Mouse (Mus musculus): Measurements from ENCODE around the gene Haghl.
A peak's percentile ranks its signal among the peaks of the same experiment; 100 is the strongest.

The Haghl gene

DNA sequence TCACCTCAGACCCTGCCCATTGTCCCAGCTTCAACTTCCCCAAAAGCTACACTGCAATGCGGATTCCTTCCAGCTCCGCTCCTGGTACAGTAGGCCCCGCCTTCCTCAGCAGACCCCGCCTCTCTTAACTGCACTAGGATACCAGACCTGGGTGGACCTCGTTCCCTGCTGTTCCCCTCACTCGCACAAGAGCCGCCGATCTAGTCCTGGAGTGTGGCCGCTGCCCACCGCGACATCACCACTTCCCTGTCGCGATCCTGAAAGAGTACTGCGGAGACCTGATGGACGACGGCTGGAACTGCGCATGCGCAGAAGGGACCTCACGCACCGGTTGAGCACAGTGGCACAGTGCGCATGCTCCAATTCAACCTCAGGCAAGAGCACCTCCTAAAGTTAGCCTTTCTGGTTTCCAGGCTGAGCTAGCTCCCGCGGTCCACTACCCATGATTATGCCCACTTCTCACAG lies at the start of gene Haghl:
TSS of gene Haghl (minus strand) at position 393 of the 465 bp plus-strand sequence.
- no peak for TF ChIP-seq GATA4 (IDR thresholded peaks at IDR 0.05; ENCODE audit: insufficient replicate concordance, low read length)

DNA sequence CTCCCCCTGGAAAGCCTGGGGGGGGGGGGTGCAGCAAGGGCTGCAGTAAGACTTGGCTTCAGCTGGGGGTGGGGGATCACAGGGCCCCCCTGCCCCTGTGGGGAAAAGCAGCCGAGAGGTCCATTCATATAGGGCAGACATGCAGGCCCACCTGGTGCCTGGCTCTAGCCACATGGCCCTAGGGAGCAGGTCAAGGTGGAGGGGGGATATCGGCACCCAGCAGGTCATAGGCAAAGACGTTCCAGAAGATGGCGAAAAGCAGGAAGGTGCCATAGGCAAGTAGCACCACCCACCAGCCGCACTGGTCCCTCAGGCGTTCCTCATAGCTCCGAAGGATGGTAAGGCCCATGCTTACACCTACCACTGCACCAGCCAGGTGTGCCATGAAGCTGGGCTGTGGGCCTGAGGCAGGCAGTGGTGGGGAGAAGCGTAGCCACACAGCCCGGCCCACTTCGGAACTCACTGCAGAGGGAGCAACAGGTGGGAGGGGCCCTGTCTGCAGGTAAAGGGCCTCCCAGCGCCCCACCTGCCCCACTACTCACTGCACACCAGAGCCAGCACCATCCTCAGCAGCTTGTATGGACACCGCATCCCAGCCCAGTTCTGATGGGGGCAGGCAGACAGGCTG lies 49.2 kb upstream of the Haghl start:
- TF ChIP-seq GATA4 (IDR thresholded peaks at IDR 0.05; ENCODE audit: insufficient replicate concordance, low read length) = no peak

DNA sequence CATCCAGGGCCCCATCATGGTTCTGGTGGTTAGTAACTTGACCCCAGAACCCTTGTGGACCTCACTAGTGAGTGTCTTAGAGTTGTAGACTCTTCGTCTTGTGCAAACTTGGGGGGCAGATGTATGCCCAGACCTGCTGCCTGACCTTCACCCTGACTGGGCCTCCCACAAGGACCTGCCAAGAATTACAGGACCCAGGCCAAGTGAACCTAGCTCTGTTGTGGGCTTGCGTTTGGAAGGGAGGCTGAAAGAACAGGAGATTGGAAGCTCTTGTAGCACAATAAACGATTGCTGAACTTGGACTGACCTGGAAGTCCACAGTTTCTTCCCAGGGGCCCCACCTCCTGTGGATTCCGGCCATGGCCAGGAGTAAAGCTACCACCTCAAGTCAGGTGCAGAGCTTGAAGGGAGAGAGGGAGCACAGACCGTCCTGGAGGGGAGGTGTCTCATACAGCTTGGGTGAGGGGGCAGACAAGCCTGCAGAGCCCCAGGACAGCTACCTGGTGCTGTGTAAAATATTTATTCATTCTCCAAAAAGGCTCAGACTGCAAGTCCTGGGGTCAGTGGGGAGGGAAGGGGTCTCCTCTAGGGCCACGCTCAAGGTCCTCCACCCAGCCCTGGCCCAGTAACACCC lies 48.6 kb upstream of the Haghl start:
- TF ChIP-seq GATA4 (IDR thresholded peaks at IDR 0.05; ENCODE audit: insufficient replicate concordance, low read length) = no peak

DNA sequence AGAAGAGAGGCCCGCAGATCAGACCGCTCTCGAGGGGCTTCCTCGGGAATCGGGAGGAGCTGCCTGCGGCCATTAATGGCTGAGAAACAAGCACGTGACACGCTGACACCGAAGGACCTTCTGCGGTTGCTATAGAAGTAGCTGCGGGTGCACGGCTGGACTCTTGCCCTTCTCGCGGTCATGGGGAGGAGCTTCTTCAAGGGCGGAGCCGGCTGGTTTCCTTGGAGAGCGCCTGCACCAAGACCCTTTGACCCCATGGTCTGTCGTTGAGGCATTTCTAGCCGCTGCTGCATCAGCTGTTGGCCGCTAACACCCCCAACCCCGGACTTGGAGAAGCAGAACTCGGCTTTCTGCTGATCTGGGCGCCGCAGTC lies 47.8 kb upstream of the Haghl start, which contains the start of gene Stub1:
TSS of gene Stub1 (minus strand) at position 114 of the 373 bp plus-strand sequence.
- no peak for TF ChIP-seq GATA4 (IDR thresholded peaks at IDR 0.05; ENCODE audit: insufficient replicate concordance, low read length)

DNA sequence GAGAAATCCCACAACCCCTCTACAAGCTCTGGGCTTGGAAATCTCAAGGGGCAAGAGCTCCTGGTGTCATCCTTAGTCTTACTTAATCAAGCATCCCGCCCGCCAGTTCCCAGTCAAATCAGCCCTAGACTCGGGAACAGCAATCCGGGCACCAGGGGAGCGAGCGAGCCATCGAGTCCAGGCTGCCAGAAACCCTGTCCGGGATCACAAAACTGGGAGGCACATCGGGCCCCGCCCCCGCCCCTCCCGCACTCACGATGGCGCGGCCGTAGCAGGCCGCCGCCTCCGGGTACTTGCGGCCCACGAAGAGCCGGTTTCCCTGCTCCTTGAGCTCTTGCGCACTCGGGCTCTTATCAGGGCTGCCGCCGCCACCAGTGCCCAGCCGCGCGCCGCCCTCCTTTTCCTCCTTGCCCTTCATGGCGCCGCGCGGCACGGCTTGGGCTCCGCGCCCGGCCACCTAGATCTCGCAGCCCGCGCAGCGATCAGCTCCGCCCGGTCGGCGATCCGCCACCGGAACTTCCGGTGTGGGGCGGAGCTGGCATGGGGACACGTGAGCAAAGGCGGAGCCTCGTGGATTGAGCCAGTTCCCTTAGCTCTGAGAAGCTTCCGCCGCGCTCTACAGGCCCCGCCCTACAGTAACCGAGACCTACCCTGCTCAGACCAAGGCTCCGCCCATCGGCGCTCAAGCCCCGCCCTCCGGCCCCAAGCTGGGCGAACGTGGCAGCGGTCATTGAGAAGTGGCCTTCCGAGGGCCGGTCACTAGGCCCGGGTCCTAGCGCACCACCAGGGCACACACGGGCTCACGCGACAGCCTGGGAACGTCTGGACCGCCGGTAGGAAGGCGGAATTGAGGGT lies 47.2 kb upstream of the Haghl start:
- peak; percentile 28; the same call in 1 of the 2 replicates for TF ChIP-seq GATA4 (IDR thresholded peaks at IDR 0.05; ENCODE audit: insufficient replicate concordance, low read length)

DNA sequence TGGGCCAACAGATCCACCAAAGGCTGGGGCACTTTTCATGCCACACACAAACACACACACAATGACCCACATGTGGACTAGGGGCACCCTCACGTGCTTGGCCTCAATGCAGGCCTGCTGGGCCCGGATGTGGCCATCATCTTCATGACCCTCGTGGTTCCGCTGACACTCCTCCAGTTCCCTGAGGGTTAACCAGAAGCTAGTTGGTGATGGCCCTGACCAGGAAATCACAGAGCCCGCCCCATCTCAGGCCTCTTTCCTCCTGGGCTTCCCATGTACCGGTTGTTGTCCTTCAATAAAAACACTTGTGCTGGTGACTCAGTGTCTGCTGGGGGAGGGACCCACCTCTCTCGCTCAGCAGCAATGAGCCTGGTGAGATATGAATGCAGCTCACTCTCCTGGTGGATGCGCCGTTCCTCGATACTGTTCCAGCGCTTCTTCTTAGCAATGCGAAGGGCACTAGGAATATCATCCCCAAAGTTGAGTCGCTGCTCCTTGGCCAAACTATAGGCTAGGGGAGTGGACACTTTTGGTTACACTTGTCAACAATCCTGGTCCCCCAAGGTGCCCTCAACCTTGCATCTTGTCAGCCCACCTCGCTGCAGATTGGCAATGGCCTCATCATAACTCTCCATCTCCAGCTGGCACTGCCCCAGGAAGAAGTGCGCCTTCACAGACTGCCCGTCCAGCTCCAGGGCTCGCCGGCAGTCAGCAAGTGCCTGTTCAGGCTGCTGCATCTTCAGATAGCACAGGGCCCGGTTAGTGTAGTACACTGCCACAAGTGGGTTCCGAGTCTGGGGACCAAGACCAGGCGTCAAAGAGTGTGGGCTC lies 46.2 kb upstream of the Haghl start:
- no peak for TF ChIP-seq GATA4 (IDR thresholded peaks at IDR 0.05; ENCODE audit: insufficient replicate concordance, low read length)

DNA sequence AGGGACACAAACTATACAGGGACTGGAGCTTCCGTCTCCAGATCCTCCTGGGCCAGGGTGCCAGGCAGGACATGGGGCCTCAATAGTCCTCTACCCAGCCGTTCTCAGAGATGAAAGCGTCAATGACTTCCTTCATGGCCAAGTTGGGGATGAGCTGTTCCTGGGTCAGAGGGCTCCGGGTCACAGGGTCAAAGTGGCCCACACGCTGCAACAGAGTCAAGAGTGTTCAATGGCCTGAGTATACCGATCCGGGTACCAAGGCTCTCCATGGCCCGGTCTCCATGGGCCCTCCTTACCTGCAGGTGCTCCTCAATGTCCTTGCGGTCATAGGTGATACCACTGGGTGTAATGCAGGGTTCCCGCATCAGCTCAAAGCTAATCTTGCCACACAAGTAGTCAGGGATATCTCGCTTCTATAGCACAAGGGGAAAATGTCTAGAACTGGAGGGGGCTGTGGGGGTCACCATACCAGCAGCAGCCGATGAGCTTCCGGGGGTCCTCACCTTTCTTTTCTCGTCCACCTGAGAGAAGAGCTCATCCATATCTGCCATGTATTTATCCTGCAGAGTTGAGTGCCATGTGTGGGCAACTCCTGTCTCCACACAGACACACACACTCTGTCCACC lies 45.4 kb upstream of the Haghl start:
- no peak for TF ChIP-seq GATA4 (IDR thresholded peaks at IDR 0.05; ENCODE audit: insufficient replicate concordance, low read length)

DNA sequence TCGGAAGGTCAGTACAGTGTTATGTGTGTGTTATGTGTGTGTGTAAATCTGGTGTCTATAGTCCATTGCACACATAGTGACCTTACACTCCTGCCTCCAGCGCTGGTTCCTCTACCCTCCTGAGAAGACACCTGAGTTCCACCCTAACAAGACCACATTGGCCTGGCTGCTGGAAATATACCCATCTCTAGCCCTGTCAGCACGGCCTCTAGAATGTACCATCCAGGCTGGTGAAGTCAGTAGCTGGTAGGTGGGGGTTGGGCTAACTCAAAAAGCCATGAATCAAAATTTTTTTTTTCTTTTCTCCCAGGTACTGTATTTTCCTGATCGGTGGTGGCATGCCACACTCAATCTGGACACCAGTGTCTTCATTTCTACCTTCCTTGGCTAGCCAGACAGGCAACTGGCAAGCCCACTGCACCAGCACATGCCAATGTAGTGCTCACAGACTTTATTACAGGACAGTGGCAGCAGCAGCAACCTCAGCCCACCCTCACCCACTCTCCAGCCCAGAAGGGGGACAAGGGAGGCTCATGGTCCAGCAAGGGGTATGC lies 44.8 kb upstream of the Haghl start:
- TF ChIP-seq GATA4 (IDR thresholded peaks at IDR 0.05; ENCODE audit: insufficient replicate concordance, low read length) = no peak

DNA sequence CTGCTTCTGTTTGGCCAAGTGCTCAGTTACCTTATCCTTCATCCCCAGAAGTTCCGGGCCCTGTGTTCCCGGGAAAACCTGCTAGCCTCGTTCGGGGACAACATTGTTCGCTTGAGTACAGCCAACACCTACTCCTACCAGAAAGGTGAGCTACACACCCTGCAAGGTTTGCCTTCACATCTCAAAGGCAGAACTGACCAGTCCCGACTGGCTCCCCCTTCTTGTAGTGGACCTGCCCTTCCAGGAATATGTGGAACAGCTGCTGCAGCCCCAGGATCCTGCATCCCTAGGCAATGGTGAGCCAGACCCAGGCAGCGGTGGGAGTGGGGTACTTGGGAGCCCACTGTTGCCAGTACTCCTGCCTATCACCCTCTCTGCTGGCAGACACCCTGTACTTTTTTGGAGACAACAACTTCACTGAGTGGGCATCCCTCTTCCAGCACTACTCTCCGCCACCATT lies 44.1 kb upstream of the Haghl start:
- no peak for TF ChIP-seq GATA4 (IDR thresholded peaks at IDR 0.05; ENCODE audit: insufficient replicate concordance, low read length)

DNA sequence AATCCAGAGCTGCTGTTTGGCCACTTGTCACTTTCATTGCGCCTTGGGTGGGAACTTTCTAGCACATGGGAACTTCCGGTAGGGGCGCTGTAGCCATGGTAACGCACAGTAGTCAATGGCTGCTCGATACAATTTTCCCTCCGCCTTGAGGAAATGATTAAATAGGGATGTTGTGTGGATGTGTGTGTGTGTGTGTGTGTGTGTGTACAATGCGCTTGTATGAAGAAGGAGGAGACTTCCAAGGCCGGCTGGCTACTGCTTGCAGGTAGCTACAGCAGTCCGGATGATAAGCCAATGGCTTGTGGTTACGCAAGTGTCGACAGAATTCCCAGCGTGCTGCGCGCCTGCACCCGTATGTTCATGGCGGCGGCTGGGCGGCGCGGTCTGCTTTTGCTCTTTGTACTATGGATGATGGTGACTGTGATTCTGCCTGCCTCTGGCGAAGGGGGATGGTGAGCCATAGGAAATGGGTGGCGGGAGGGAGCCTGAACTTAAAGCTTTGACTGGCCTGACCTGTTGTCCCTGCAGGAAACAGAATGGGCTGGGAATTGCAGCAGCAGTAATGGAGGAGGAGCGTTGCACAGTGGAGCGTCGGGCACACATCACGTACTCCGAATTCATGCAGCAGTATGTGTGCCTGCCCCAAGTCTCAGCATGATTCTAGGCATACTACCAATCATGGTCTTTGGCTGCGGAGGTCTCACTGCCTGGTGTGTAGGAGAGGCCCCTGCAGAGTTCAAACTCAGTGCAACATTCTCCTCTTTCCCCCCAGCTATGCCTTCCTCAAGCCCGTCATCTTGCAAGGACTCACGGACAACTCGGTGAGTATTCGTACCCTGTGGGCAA lies 43.5 kb upstream of the Haghl start, which contains the start of gene Jmjd8:
TSS of gene Jmjd8 (plus strand) at position 156 of the 846 bp plus-strand sequence.
- TF ChIP-seq GATA4 (IDR thresholded peaks at IDR 0.05; ENCODE audit: insufficient replicate concordance, low read length) = peak; percentile 79; the same call in 1 of the 2 replicates

DNA sequence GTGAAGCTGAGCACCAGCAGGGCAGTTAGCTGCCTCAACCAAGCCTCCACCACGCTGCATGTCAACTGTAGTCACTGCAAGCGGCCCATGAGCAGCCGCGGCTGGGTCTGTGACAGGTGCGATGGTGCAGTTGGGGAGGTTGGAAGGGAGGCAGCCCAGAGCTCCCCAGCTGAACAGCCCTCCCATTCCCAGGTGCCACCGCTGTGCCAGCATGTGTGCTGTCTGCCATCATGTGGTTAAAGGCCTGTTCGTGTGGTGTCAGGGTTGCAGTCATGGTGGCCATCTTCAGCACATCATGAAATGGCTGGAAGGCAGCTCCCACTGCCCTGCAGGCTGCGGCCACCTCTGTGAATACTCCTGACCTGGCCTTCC lies 42.7 kb upstream of the Haghl start:
- no peak for TF ChIP-seq GATA4 (IDR thresholded peaks at IDR 0.05; ENCODE audit: insufficient replicate concordance, low read length)

DNA sequence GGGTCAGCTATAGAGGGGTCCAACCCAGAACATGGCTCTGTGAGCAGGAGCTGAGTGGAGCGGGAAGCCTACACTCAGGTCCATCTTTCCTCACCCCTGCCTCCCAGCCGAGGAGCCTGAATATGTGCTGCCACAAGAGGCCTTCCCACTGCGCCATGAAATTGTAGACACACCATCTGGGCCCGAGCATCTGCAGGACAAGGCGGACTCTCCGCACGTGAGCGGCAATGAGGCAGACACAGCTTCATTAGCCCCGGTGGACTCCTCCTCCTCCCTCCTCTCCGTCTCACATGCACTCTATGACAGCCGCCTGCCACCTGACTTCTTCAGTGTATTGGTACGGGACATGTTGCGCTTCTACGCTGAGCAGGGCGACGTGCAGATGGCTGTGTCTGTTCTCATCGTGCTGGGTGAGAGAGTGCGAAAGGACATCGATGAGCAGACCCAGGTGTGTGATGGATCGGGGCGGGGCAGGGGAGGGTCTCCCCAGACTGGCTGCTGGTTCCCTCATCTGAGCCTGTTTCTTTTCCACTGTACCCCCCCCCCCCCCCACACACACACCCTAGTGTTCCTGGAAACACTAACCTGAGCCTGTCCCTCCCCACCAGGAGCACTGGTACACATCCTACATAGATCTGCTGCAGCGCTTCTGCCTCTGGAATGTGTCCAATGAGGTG lies 42.2 kb upstream of the Haghl start:
- TF ChIP-seq GATA4 (IDR thresholded peaks at IDR 0.05; ENCODE audit: insufficient replicate concordance, low read length) = no peak

DNA sequence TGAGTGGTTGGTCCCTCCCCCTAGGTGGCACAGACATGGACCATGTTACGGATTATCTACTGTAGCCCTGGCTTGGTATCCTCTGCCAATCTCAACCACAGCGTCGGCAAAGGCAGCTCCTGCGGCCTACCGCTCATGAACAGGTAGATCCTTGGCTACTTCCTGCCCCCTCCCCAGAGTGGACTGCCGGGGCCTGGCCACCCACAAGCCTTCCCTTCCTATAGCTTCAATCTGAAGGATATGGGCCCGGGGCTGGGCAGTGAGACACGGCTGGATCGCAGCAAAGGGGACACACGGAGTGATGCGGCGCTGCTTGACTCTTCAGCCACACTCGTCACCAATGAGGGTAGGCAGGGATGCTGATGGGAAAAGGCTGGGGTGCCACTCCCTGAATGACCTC lies 41.5 kb upstream of the Haghl start:
- TF ChIP-seq GATA4 (IDR thresholded peaks at IDR 0.05; ENCODE audit: insufficient replicate concordance, low read length) = no peak

All from liver, adult (tissue).